Mouse (Mus musculus) lung, postnatal 36 days (tissue): ENCODE results near the gene Sgms2.
A peak's percentile ranks its signal among the peaks of the same experiment; 100 is the strongest.

ENCODE experiments used
- DNase-seq: peaks from one replicate; pipeline ENCODE4 v3.0.0; 2022; ENCODE audit warnings: mixed read lengths

The Sgms2 gene

DNA sequence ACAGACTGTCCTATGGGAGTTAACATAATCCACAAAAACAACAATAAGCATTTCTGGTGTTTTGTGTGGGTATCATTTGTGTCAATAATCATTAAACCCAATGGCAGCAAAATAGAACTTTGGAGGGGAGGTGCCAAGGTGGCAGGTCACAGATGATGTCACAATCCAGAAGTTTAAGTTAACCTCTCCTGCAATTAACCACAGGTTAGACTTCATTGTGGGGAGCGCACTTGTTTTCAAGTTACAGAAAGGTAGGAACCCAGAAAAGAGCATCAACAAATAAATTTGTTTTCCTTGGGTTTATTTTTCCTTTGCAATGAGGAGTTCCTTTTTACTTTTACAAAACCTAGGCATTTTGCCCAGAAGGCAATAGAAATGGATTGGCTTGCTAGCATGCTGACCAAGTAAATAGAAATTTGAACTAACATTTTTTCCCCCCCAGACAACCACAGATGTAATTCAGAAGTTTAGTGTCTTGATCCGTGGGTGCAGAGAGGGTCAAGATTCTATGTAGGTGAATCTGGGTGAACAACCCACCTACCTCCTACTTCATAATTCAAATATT is at the start of gene Sgms2:
TSS of gene Sgms2 (minus strand) at position 51 of the 565 bp plus-strand sequence.
- DNase-seq, result no peak

GRCm38 (mm10) chr3:131525229-131525628 is 34.0 kb upstream of the Sgms2 start:
- no peak for DNase-seq

- DNase-seq, result peak; percentile 62
Observed at GRCm38 (mm10) chr3:131524779-131525178, 33.6 kb upstream of the Sgms2 start.

GRCm38 (mm10) chr3:131524210-131524609 is 33.0 kb upstream of the Sgms2 start:
- DNase-seq, result no peak

GRCm38 (mm10) chr3:131523749-131524148 is 32.5 kb upstream of the Sgms2 start:
- DNase-seq, result no peak

DNA sequence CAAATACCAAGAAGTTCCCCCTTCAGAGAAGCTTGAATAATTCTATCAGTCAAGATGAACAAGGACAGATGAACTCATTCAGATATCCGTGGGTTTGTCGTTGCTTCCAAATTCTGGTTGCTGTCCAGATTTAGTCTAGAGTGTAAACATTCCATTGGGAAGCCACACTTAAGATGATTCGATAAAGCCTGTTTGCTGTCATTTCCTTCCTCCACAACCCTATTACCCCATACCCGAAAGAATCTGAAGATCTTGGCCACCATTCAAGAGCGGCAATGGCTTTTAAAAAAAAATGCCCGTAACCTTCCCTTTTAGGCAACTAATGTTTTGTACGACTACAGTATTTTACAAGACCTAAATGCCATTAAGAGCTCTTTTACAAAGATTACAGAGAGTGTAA is 31.0 kb upstream of the Sgms2 start:
- peak; percentile 50 for DNase-seq

- DNase-seq, result no peak
Observed at GRCm38 (mm10) chr3:131521206-131521605, 30.0 kb upstream of the Sgms2 start.

DNA sequence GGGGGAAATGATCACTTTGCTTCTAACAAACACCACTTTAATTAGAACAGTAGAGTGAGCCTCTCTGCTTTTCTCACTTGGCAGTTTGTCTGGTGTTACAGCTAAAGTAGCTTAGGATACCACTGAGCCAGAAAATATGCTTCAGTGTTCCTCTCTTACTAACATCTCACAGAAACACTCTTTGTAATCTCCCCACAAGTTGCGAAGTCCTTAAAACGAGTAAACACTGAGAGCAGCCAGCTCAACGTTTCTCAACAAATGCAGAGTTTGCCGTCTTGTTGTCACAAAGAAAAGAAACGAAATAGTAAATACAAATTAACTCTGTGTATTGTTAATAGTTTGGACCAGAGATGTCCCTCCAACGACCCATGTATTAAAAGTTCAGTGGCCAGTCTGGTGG is 26.5 kb upstream of the Sgms2 start:
- no peak for DNase-seq

DNA sequence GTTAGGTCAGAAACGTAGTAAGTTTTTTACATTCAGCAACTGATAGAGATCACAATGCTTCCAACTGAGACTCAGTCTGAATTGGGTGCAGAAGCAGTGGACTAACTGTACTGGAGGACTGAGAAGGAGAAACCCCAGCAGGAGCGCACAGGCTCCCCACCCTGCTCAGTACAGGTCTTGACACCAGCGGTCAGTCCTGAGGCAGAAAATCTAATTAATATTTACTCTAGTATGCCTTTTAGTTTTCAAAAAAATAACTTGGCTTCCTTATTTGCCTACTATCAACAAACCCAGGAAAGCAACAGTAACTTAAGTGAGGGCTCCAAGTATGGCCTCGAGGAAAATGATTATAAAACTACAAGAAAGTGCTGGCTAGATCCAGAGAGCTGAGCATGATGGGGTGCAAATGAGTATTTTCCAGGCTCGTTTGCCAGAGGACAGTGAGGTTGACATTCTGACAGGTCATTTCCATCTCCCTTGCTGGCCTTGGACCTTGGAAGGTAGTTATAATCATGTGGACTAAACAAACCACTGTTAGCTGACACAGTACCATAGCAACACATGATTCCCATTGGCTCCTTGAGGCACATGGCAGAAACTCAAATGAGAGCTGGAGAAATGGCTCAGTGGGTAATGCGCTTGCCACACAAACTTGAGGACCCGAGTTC is 25.3 kb upstream of the Sgms2 start:
- peak; percentile 60 for DNase-seq

DNA sequence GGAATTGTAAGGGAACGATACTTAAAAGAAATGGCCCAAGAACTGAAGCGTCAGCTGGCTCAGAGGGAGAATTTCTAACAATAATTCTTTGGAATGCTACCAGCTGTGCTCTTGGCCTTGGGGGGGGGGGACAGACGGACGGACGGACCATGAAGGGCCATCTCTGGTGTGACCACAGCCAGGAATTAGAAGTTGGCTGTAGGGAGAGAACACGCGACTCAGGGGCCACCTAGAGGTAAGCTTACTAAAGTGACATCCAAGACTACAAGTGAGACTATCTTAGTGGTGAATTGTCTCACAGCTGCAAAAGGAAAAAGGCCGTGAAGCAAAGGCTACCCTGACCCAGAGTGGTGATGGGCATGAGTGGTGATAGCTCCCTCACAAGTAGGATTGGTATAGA is 20.4 kb upstream of the Sgms2 start:
- no peak for DNase-seq

GRCm38 (mm10) chr3:131508024-131508423 is 16.8 kb upstream of the Sgms2 start:
- no peak for DNase-seq

- DNase-seq, result no peak
Observed at GRCm38 (mm10) chr3:131504595-131505223, 13.5 kb upstream of the Sgms2 start.

DNA sequence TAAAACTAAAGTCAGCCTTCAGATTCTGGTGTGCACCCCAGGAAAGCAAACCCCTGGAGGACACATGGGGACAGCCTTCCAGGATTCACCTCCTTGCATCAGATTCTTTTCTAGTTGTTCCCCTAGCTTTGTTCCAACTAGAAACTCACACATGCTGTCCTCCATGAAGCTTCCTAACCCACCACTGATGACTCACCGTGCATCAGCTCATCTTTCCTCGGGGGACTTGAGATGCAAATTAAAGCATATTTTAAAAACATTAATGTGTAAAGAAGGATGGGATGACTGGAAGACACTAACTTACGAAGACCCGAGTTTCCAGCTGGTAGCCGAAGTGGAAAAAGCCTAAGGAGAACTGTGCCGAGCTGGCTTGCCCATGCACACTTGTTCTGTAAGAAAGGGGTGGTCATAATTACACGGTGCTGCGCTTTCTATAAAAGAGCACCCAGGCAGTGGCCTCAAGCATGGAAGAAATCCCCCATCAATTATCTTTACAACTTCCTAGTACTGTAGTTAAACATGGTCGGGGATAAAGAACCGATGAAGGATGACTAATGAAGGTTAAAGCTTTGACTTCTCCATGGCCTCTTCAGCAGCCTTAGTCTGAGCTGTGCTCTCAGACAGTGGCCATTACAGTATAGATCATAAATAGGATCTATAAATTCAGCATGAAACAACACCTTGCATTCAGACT is 10.6 kb upstream of the Sgms2 start:
- no peak for DNase-seq

GRCm38 (mm10) chr3:131499651-131500050 is 8.4 kb upstream of the Sgms2 start:
- DNase-seq, result no peak

DNA sequence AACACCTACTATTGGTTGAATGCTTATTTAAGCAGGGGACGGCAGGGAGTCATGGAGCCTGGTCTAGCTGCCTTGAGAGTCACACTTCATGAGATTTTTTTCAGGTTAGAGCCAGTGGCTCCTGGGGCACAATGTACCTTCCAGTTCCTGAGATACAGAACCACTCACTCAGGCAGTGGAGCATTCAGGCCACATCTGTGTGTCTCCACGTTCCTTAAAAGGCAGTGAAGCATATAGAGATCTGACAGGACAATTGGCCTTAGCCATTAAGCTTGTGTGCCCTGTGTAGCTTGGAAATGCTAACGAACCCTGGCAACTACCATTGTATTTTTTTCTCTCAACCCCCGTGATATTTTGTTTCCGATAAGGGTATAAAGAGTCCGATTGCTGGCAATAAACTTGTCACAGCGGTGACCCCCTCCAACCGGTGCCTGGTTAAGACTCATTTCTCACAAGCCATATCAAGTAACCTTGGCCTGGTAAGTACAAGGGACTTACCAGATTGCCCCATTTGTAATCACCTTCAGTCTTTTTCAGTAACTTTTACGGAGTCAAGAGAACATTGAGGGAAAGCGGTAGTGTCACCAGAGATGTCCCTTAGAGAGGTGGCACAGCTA is 5.4 kb upstream of the Sgms2 start:
- no peak for DNase-seq

DNA sequence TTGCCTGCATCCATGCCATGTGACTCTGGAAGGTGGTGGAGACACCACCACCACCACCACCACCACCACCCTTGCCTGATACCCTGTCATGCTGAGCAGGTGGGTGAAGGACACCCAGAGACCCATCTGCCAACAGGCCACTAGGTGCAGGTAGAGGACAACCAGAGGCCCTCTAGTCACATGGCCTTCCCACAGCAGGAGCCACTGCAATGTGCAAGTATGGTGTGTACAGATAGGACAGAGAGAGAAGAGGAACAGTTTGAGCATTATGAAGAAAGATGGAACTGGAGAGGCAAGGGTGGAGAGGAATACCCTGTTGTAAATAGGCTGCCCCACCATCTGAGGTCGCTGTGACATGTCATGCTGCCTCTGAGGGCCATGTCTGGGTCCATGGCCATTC is 3.9 kb upstream of the Sgms2 start:
- no peak for DNase-seq

GRCm38 (mm10) chr3:131493194-131493593 is 2.0 kb upstream of the Sgms2 start:
- no peak for DNase-seq

DNA sequence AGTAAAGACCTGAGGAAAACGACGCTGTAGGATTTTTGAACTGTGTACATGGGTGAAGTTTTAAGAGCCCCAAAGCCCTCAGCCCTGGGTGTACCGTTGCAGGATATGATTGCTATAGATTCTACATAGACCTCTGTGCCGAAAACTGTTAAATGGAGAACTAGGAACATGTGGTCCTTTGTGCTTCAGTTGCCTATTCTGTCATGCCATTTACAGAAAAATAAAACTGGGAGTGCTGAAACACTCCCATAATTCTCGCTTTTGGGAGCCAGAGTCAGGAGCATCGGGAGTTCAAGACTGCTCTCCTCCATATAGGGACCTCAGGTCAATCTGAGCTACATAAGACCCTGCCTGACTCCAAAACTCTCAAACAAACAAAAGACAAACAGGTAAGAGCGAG is 769 bp upstream of the Sgms2 start:
- no peak for DNase-seq

DNA sequence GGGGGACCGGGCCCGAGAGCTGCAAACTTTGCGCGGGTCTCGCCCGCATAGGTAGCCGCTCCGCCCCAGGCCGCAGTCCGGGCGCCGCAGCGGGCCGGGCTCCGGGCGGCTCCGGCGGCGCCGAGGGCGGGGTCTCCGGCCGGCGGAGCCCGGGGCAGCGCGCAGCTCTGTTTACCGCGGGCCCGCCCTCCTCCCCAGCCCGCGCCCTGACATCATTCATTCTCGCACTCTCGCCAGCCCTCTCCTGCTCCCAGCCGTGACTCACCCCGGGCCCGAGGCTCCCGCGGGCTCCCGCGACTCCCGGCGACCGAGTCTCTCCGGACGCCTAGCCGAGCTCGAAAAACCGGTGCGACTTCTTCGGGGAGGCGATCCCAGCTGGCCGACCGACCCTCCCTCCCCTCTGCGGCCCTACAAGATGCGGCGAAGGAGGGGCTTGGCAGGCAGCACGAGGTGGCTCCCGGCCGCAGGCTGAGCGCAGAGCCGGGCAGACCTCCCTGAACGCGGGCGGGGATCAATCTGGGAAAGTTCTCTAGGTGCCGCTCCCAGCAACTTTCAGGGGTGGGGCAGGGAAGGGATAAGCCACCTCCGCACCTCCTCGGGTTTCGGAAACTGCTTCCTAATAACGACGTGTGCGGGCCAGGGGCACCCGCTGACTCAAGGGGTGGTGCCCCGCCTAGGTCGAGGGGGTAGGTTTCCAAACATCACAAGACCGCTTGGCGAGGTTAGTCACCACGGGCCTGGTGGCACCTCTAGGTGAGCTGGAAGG is 885 bp downstream of the Sgms2 start:
- DNase-seq, result peak; percentile 79

DNA sequence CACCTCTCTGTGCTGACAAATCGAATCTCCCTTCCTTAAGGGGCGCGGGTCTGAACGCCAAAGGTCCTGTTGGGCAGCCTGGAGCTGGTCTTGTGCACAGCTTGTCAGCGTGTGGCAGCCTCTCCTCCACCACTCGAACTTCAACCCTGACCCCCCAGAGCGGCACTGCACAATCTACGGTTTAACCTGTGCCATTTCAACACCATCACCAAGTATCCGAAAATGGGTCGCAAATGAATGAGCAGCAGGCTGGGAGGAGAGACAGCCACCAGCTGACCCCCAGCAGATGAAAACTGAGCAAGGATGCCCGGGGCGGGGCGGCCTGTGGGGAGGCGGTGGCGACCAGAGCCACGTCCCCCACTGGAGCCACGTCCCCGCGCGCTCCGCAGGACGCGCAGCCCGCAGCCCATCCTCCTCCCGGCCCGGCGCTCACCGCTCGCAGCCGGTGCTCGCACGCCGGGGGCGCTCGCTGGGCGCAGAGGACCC is 1.5 kb downstream of the Sgms2 start:
- peak; percentile 40 for DNase-seq

DNA sequence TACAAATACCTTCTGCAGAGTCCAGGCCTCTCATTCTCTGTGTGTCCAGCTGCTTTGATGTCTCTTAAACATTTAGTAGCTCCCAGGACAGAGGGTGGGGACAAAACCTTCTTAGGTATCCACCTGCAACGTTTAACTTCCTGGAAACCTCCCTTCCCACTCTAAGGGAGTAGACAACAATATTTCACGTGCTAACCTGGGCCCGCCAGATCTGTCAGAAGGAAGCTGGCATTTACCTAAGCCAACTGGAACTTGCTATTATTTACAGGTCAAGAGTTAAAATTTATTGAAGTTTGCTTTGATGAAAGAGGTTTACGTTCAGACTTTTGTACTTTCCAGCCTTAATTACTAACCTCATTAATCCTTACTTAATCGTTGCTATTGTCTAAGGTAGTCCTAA is 2.2 kb downstream of the Sgms2 start:
- no peak for DNase-seq

DNA sequence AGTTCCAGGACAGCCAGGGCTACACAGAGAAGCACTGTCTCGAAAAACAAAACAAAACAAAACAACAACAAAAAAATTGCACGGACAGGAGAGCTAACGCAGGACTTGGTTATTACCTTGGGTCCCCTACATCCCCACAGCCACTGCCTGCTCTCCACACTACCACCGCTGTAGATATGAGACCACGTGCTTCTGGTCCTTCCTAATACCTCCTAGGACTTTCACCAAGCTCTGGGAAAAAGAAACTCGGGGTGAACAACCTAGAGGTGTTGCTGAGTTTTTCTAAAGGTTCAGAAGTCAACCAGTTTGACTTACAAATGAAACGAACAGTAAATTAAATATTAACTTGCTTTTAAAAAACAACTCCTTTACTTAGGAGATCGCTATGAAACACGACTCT is 2.8 kb downstream of the Sgms2 start:
- no peak for DNase-seq

- no peak for DNase-seq
Observed at GRCm38 (mm10) chr3:131485388-131485787, 5.8 kb downstream of the Sgms2 start.
